Mouse (Mus musculus) cerebellum, adult 2 months (tissue): ENCODE data around the gene Kcna7. TPM values are rescaled to one million over a fixed set of nuclear protein-coding genes. Genes with fewer than 3 reads are reported as not detected.
A peak's percentile ranks its signal among the peaks of the same experiment; 100 is the strongest.

Experiments used
- DNase-seq, 2 experiments: peaks; one replicate each; pipeline ENCODE4 v3.0.0; 2021
- H3K27ac ChIP-seq: fragments of 200-500 bp; 2 replicates; pipeline ENCODE4 v1.5.1; 2012; ENCODE audit warnings: low read length, control low read depth, inconsistent platforms; ENCODE audit not compliant: insufficient read depth
- H3K27me3 ChIP-seq: fragments of 200-500 bp; 2 replicates; pipeline ENCODE4 v1.6.1; 2012; ENCODE audit warnings: inconsistent platforms, mild to moderate bottlenecking, low read length, moderate library complexity; ENCODE audit not compliant: control insufficient read depth, insufficient read depth
- H3K4me1 ChIP-seq: fragments of 200-500 bp; 2 replicates; pipeline ENCODE4 v1.6.1; 2011; ENCODE audit warnings: low read length; ENCODE audit not compliant: control insufficient read depth, insufficient read depth
- H3K4me3 ChIP-seq: fragments of 200-500 bp; replicated peaks from 2 replicates; pipeline ENCODE3; 2011; ENCODE audit warnings: mild to moderate bottlenecking, low read depth, low read length, control low read depth; ENCODE audit not compliant: insufficient read depth
- CTCF ChIP-seq: fragments of 200-500 bp; IDR thresholded peaks from 2 replicates; pipeline ENCODE4 v1.5.1; 2011; ENCODE audit warnings: low read depth, mild to moderate bottlenecking, control low read depth, low read length, moderate library complexity, borderline replicate concordance; ENCODE audit not compliant: insufficient read depth
- POLR2A ChIP-seq: fragments of 200-500 bp; IDR thresholded peaks from 2 replicates; pipeline ENCODE4 v1.6.1; 2011; ENCODE audit warnings: low read length, control low read depth, borderline replicate concordance; ENCODE audit not compliant: insufficient read depth
- WGBS: fragments of 180-500 bp; shearing (Covaris S2); methylation state at CpG from one replicate; pipeline ENCODE4 v1.1.7; 2018; 5-methylcytosine and 5-hydroxymethylcytosine counted together
- polyA plus RNA-seq: library from polyadenylated mRNA; depleted of rRNA; stranded (reverse); fragments of >200 nt; gene quantifications from 2 replicates; pipeline ENCODE4 v1.2.3, GENCODE M21; 2012

Kcna7 gene
- polyA plus RNA-seq, 1 experiment: not detected

GRCm38 (mm10) chr7:45365742-45366651, 39.5 kb upstream of the Kcna7 start:
- WGBS: under 1% methylated on average over 35 of the region's 35 CpGs
- Histone ChIP-seq H3K27me3 (no peaks in the 10 kb centered on the region), H3K4me3 (peak overlapping the region; percentile 71), H3K27ac (peak overlapping the region; percentile 72), H3K4me1 (peaks cover 16% of the 10 kb centered on the region)
- TF ChIP-seq CTCF (no peak), POLR2A (no peak)
- DNase-seq: peak; percentile 73 to 75

- no peak for DNase-seq
- Histone ChIP-seq H3K27me3 (no peaks in the 10 kb centered on the region), H3K4me3 (peak within 1 kb of the TSS; percentile 72), H3K27ac (peak within 1 kb of the TSS; percentile 83), H3K4me1 (peaks cover 16% of the 10 kb centered on the region)
- 3% methylated on average over 11 of the region's 26 CpGs for WGBS
- TF ChIP-seq CTCF: no peak
- TF ChIP-seq POLR2A: 0 out of 2 replicates have a peak, but pooled peaks have one; percentile 10
Observed at GRCm38 (mm10) chr7:45366652-45367019, 38.8 kb upstream of the Kcna7 start, which contains the start of gene Ppfia3. Gene Ppfia3 (minus strand): TSS chr7:45367019.

- peak; percentile 83 for TF ChIP-seq CTCF
- TF ChIP-seq POLR2A: peak; percentile 52; the same call in 1 of the 2 replicates
- no peaks in the 10 kb centered on the region for H3K27me3 ChIP-seq
- H3K4me3 ChIP-seq: peak overlapping the region; percentile 72
- peak overlapping the region; percentile 83 for H3K27ac ChIP-seq
- under 1% methylated on average over 70 of the region's 70 CpGs for WGBS
- peak; percentile 99 for DNase-seq
- H3K4me1 ChIP-seq: peaks cover 16% of the 10 kb centered on the region
Observed at GRCm38 (mm10) chr7:45367020-45367880, 38.2 kb upstream of the Kcna7 start.

- Histone ChIP-seq H3K4me3 (peak overlapping the region; percentile 72), H3K27ac (peak overlapping the region; percentile 2), H3K4me1 (peaks cover 16% of the 10 kb centered on the region), H3K27me3 (no peaks in the 10 kb centered on the region)
- DNase-seq: peak; percentile 37 to 48
- TF ChIP-seq POLR2A (no peak), CTCF (no peak)
- 65% methylated on average over 15 of the region's 15 CpGs for WGBS
Observed at GRCm38 (mm10) chr7:45368178-45368577, 37.3 kb upstream of the Kcna7 start.

- DNase-seq: no peak
- Histone ChIP-seq H3K4me3 (no peak overlapping the region), H3K4me1 (peaks cover 12% of the 10 kb centered on the region), H3K27ac (no peak overlapping the region), H3K27me3 (no peaks in the 10 kb centered on the region)
- TF ChIP-seq POLR2A (no peak), CTCF (no peak)
- 74% methylated on average over 16 of the region's 16 CpGs for WGBS
Observed at GRCm38 (mm10) chr7:45369022-45369745, 36.3 kb upstream of the Kcna7 start.

GRCm38 (mm10) chr7:45369836-45370474, 35.5 kb upstream of the Kcna7 start:
- TF ChIP-seq CTCF (no peak), POLR2A (0 out of 2 replicates have a peak, but pooled peaks have one; percentile 15)
- peak overlapping the region; percentile 70 for H3K4me3 ChIP-seq
- H3K4me1 ChIP-seq: peaks cover 12% of the 10 kb centered on the region
- WGBS: 2% methylated on average over 52 of the region's 52 CpGs
- DNase-seq: peak in 1 of 2 experiments; percentile 40
- peak overlapping the region; percentile 12; the same call in 1 of the 2 replicates for H3K27ac ChIP-seq
- no peaks in the 10 kb centered on the region for H3K27me3 ChIP-seq
